Mouse (Mus musculus) thymus, postnatal 10 days (tissue): ENCODE results near the gene Capn7.

Experiments used
- DNase-seq, 2 experiments: peaks; one replicate each; pipeline ENCODE4 v3.0.0; 2021; ENCODE audit warnings: low spot score in 2 of 2

Gene Capn7

GRCm38 (mm10) chr14:31336369-31337155 lies at the start of gene Capn7:
Gene Capn7, plus strand, starts transcription at chr14:31336638.
- DNase-seq, result peak; percentile 95 to 99

GRCm38 (mm10) chr14:31313192-31313591 lies 23.2 kb upstream of the Capn7 start:
- no peak for DNase-seq

GRCm38 (mm10) chr14:31316613-31317012 lies 19.8 kb upstream of the Capn7 start:
- no peak for DNase-seq

- DNase-seq, result no peak
Observed at GRCm38 (mm10) chr14:31317754-31318153, 18.7 kb upstream of the Capn7 start.

GRCm38 (mm10) chr14:31319546-31319945 lies 16.9 kb upstream of the Capn7 start:
- DNase-seq, result no peak

- DNase-seq, result no peak
Observed at GRCm38 (mm10) chr14:31321181-31321580, 15.3 kb upstream of the Capn7 start.

GRCm38 (mm10) chr14:31322191-31322590 lies 14.2 kb upstream of the Capn7 start:
- no peak for DNase-seq

GRCm38 (mm10) chr14:31323189-31323588 lies 13.2 kb upstream of the Capn7 start:
- no peak for DNase-seq

- peak; percentile 18 to 38 for DNase-seq
Observed at GRCm38 (mm10) chr14:31323849-31324792, 12.3 kb upstream of the Capn7 start, which contains the start of gene Dnah1. Gene Dnah1, minus strand, starts transcription at chr14:31323896.

- DNase-seq, result no peak
Observed at GRCm38 (mm10) chr14:31324851-31325250, 11.6 kb upstream of the Capn7 start.

GRCm38 (mm10) chr14:31325551-31325950 lies 10.9 kb upstream of the Capn7 start:
- DNase-seq, result peak in 1 of 2 experiments; percentile 19

GRCm38 (mm10) chr14:31326770-31327169 lies 9.7 kb upstream of the Capn7 start:
- no peak for DNase-seq

GRCm38 (mm10) chr14:31327196-31327595 lies 9.2 kb upstream of the Capn7 start:
- DNase-seq, result no peak

- DNase-seq, result no peak
Observed at GRCm38 (mm10) chr14:31327681-31328080, 8.8 kb upstream of the Capn7 start.

GRCm38 (mm10) chr14:31329741-31330140 lies 6.7 kb upstream of the Capn7 start:
- no peak for DNase-seq

- DNase-seq, result no peak
Observed at GRCm38 (mm10) chr14:31330957-31331356, 5.5 kb upstream of the Capn7 start.

- DNase-seq, result no peak
Observed at GRCm38 (mm10) chr14:31335765-31336164, 673 bp upstream of the Capn7 start.

- no peak for DNase-seq
Observed at GRCm38 (mm10) chr14:31337406-31337805, 968 bp downstream of the Capn7 start.

GRCm38 (mm10) chr14:31337947-31338346 lies 1.5 kb downstream of the Capn7 start:
- DNase-seq, result no peak

GRCm38 (mm10) chr14:31343241-31343640 lies 6.8 kb downstream of the Capn7 start:
- no peak for DNase-seq

GRCm38 (mm10) chr14:31345367-31345766 lies 8.9 kb downstream of the Capn7 start:
- no peak for DNase-seq

GRCm38 (mm10) chr14:31362236-31362635 lies 25.8 kb downstream of the Capn7 start:
- DNase-seq, result no peak

GRCm38 (mm10) chr14:31364589-31364988 lies 28.2 kb downstream of the Capn7 start:
- no peak for DNase-seq
